Mouse (Mus musculus) ovary, postnatal 10 days (tissue): ENCODE results near the gene Fat3.

Experiments used
- DNase-seq: peaks from one replicate; pipeline ENCODE4 v3.0.0; 2022; ENCODE audit warnings: low spot score

Fat3 gene

DNA sequence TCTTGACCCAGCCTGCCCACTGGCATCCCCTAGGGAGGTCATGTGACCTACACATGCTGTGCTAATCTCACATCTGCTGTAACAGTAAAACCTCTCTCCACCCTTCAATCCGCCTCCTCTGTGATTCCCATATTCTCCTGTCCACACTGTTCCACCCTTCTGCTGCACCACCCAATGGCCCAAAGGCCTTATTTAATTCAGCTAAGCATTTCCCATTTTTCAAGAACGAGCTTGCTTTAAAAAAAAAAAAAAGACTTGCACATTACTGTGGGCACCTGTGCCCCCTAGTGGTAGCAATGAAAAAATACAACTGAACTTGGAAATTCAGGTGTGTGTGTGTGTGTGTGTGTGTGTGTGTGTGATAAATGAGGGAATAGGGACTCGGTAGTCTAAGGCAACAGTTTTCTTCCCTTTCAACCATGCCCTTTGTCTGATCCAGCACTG lies 620.9 kb downstream of the Fat3 start:
- no peak for DNase-seq

DNA sequence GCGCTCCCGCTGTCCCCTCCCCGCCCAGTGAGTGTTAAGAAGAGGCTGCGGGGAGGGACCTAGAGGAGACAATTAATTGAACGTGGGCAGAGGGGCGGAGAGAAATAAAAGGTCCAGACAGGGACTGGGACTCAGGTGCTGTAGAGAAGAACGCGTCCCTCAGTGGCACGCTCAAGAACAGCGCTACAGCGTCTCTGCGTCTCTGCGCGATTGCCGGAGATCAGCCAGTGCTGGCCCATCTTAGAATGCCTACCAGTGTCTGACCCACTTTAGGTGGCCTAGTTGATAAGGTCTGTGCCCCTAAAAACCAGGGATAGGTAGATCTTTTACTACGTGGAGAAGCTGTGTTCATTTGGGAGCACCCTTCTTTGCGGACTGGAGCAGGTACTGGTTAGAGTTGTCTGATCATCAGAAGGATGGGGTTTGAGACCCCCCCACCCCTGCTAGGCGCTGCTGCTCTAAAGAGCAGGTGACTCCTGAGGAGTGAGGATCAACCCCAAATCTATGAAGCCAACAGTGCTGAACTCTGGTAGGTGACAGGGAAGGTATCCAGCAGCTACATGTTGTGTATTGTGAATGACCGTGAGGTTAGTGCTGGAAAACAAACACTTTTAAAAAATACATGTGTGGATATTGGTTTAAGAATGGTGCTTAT lies 626.5 kb downstream of the Fat3 start, which contains the start of gene Mtnr1b:
Mtnr1b (minus strand) TSS at position 51 of the 655 bp plus-strand sequence.
- DNase-seq, result no peak

DNA sequence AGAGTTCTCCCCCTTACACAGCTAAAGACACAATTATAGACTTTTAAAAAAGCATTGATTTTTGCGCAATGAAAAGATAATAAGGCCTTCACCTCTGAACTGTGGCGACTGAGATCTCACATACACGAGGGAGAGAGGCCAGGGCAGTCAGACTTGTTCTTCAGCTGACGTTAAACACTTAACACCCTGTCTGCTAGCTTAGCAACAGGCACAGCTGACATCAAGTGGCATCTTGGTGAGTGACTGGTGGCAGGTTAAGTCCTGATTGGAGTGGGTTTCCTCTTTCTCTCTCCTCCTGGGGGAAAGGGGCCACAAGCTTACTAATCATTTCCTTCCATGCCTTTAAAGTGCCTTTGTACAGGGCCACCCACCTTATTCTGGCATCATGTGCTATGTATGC lies 631.1 kb downstream of the Fat3 start:
- DNase-seq, result no peak

DNA sequence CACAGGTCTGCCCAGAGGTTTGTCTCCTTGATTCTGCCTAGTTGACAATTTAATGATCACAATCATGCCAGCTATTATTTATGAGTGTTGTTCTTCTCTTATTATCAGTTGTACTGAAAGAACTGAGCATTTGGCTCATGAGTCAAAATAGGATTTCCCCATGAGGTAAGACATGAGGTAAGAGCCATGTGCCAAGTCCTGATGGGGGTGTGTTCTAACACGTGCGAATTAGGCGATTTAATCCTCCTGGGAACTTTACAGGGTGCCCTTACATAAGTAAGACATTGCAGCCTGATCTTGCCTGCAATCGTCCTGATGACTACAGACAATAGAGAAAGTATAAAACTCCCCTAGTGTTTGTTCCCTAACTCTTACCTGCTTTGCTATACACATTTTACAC lies 631.6 kb downstream of the Fat3 start:
- DNase-seq, result no peak

DNA sequence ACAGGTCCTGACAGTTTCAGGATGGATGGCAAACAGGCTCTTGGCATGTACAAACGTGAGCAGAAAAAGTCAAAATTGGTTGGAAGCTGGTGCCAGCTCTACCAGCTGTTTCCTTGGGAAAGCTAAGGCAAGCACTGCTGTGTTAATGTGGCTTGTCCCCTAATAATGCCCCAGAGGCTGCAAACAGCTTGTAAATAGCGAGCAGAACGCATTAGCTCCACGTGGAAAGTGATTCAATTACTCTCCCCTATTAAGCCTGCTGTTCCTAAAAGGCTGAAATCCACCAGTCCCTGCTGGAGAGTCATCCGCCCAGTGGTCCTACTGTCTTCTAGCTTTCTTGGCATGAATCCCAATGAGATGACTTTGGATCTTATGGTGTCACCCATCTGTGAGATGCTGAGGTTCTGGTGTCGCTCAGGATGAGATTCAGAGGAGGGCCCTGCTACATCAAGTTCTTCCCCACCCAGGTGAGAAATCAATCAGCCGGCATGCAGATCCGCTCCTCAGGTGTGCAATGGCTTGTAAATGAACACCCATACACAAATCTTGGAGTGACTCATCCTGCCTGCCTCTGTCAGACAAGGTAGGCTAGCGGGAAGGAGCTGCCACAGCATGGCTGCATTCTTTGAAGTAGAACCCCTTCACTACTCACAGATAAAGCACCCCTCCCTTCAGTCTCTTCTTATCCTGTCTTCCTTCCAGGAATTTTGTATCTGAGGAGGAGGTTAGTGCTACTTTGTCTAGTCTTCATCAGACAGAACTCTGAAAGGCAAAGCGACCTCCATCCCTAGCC lies 634.6 kb downstream of the Fat3 start:
- DNase-seq, result no peak

DNA sequence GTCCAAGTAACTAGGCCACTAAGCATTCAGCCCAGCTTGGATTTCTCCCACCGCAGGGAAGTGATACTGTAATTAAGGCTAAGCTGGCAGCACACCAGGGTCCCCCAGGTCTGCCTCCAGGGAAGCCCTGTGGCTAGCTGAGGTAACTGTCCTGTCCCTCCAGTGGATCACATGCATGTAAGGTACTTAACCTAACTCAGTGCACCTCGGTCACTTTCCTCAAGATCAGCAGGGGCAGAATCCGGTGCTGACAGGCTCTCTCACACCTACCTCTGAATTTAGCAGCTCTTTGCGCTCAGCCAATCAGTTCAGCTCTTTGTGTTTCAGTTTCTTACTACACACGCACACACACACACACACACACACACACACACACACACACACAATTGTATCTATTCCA lies 639.7 kb downstream of the Fat3 start:
- no peak for DNase-seq
